Mouse (Mus musculus) intestine, embryonic 14.5 days (tissue): ENCODE data around the gene Ahrr. TPM values are rescaled to one million over a fixed set of nuclear protein-coding genes. Genes with fewer than 3 reads are reported as not detected.
A peak's percentile ranks its signal among the peaks of the same experiment; 100 is the strongest.

Experiments used
- ATAC-seq: fragments of 200-750 bp; cut with Nextera tagmentation; replicated peaks from 2 replicates; pipeline ENCODE4 v1.8.0; 2017; ENCODE audit warnings: low read depth, moderate number of reproducible peaks, moderate TSS enrichment, moderate library complexity; ENCODE audit not compliant: low FRiP score, low TSS enrichment
- DNase-seq: peaks from one replicate; pipeline ENCODE4 v3.0.0-alpha.2; 2018; ENCODE audit warnings: low spot score
- H3K27ac ChIP-seq: fragments of 300-500 bp; sonication (generic); 2 replicates; pipeline ENCODE4 v1.5.1; 2014; ENCODE audit warnings: low read depth, mild to moderate bottlenecking, control low read depth
- H3K27me3 ChIP-seq: fragments of 300-500 bp; sonication (generic); replicated peaks from 2 replicates; pipeline ENCODE4 v1.6.1; 2014; ENCODE audit warnings: low read length, control low read depth; ENCODE audit not compliant: control insufficient read depth, insufficient read depth
- H3K36me3 ChIP-seq: fragments of 300-500 bp; sonication (generic); 2 replicates; pipeline ENCODE4 v1.6.1; 2014; ENCODE audit warnings: low read length, control low read depth; ENCODE audit not compliant: control insufficient read depth, insufficient read depth
- H3K4me1 ChIP-seq: fragments of 300-500 bp; sonication (generic); replicated peaks from 2 replicates; pipeline ENCODE4 v1.6.1; 2014; ENCODE audit warnings: low read length, control low read depth, mixed read lengths; ENCODE audit not compliant: control insufficient read depth, insufficient read depth
- H3K4me2 ChIP-seq: fragments of 300-500 bp; sonication (generic); 2 replicates; pipeline ENCODE4 v1.6.1; 2014; ENCODE audit warnings: low read length
- H3K4me3 ChIP-seq: fragments of 300-500 bp; sonication (generic); 2 replicates; pipeline ENCODE4 v1.5.1; 2014; ENCODE audit warnings: low read depth, low read length, control low read depth, mixed read lengths
- H3K9ac ChIP-seq: fragments of 300-500 bp; sonication (generic); 2 replicates; pipeline ENCODE4 v1.6.1; 2014; ENCODE audit warnings: mild to moderate bottlenecking, low read length
- H3K9me3 ChIP-seq: fragments of 300-500 bp; sonication (generic); 2 replicates; pipeline ENCODE4 v1.6.1; 2016; ENCODE audit warnings: low read length, control low read depth; ENCODE audit not compliant: control insufficient read depth
- WGBS: fragments of 180-500 bp; shearing (Covaris S2); extraction: QIAGEN DNeasy Blood & Tissue Kit; methylation state at CpG from one replicate; pipeline ENCODE4 v1.1.7; 2014; 5-methylcytosine and 5-hydroxymethylcytosine counted together
- polyA plus RNA-seq: library from polyadenylated mRNA; unstranded; fragments of >200 nt; fragmentation: Nextera tagmentation; extraction: Ambion mirVana; gene quantifications from 2 replicates; pipeline ENCODE4 v1.2.1, GENCODE M21; 2014

Ahrr gene
- polyA plus RNA-seq, 1 experiment from 2014 or later: 0.64 TPM

- Histone ChIP-seq H3K4me3 (peak overlapping the region; percentile 49), H3K4me2 (peak overlapping the region; percentile 68), H3K4me1 (0 out of 2 replicates have a peak, but pooled peaks cover 2% of the 10 kb centered on the region), H3K9ac (peak overlapping the region; percentile 45), H3K9me3 (no peaks in the 10 kb centered on the region), H3K27ac (no peak overlapping the region), H3K27me3 (no peaks in the 10 kb centered on the region), H3K36me3 (peaks cover 16% of the 10 kb centered on the region)
- 6% methylated on average over 19 of the region's 19 CpGs for WGBS
- peak; percentile 79 for ATAC-seq
- DNase-seq: peak; percentile 71
Measured at GRCm38 (mm10) chr13:74166348-74167056, 125.6 kb downstream of the Ahrr start.

Other genes starting within 250 kb of the Ahrr start
- 16.7 and 17.8 TPM in 2 replicates for gene Cep72, start 230.0 kb downstream of the Ahrr start, polyA plus RNA-seq
- 0.11 and 0.47 TPM in 2 replicates for gene Slc9a3, start 170.9 kb downstream of the Ahrr start, polyA plus RNA-seq
- gene Exoc3, start 83.6 kb downstream of the Ahrr start, polyA plus RNA-seq: 75.7 and 76.8 TPM in 2 replicates
- 173 and 179 TPM in 2 replicates for gene Pdcd6, start 25.2 kb upstream of the Ahrr start, polyA plus RNA-seq
- 243 and 255 TPM in 2 replicates for gene Sdha, start 57.9 kb upstream of the Ahrr start, polyA plus RNA-seq
- 46.6 and 50.9 TPM in 2 replicates for gene Ccdc127, start 58.0 kb upstream of the Ahrr start, polyA plus RNA-seq
- not detected in 2 replicates for gene Lrrc14b, start 71.7 kb upstream of the Ahrr start, polyA plus RNA-seq
- gene Zfp72, start 98.5 kb upstream of the Ahrr start, polyA plus RNA-seq: 4.5 and 6.3 TPM in 2 replicates
- 69.9 and 73.1 TPM in 2 replicates for gene Ftl1-ps1, start 107.4 kb upstream of the Ahrr start, polyA plus RNA-seq
- 16.1 and 20.3 TPM in 2 replicates for gene Zfp825, start 201.7 kb upstream of the Ahrr start, polyA plus RNA-seq